Mouse (Mus musculus): Measurements from ENCODE around the gene Gm30302. TPM values are rescaled to one million over a fixed set of nuclear protein-coding genes. Genes with fewer than 3 reads are reported as not detected.
"Not testable (repeated sequence)": the region's sequence is repeated elsewhere in the genome, so short reads cannot be mapped to it uniquely, and the experiment has no call there.

Gene Gm30302
- polyA plus RNA-seq, 1 experiment from 2014 or later, result not detected

DNA sequence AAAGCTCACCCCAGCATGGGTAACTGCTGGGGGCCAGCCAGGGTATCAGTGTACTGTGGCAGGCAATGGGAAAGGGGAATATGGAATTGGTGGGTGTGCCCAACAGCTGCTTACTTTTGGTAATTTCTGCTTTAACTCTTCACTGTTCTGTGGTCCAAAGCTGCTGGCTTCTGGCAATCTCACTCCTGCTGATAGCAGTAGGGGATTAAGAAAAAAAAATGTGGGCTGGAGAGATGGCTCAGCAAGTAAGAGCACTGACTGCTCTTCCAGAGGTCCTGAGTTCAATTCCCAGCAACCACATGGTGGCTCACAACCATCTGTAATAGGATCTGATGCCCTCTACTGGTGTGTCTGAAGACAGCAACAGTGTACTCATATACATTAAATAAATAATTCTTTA lies 27.3 kb downstream of the Gm30302 start:
- not testable (repeated sequence) for H3K36me3 ChIP-seq; H3K4me1 ChIP-seq (replicated peaks); ATAC-seq (ENCODE audit: low read depth); H3K9me3 ChIP-seq; H3K9ac ChIP-seq; H3K27me3 ChIP-seq; H3K4me2 ChIP-seq; H3K27ac ChIP-seq (replicated peaks); H3K4me3 ChIP-seq

DNA sequence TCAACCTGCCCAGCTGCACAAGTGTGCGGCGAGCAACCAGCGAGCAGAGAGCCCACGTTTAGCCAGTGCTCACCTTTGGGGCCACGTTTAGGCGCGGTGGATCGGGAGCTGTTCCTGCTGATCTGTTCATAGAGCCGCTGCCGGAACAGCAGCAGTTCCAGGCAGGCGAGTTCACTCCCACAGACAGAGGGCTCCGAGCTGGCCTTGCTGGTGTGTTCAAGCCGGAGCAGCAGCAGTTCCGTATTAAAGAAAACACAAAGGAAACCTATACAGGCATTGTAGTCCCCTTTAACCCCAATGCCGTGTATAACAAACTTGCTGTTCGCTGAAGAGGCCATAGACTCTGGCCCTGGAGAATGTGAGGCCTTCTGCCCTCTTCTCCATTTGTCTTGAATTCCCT lies 29.7 kb downstream of the Gm30302 start:
- no peak overlapping the region for H3K27ac ChIP-seq (replicated peaks)
- WGBS, result 83% methylated on average over 16 of the region's 16 CpGs
- H3K4me3 ChIP-seq, result no peak overlapping the region
- no peaks in the 10 kb centered on the region for H3K9me3 ChIP-seq
- 0 out of 2 replicates have a peak, but pooled peaks cover 7% of the 10 kb centered on the region for H3K4me1 ChIP-seq (replicated peaks)
- no peak overlapping the region for H3K4me2 ChIP-seq
- no peaks in the 10 kb centered on the region for H3K27me3 ChIP-seq
- no peak for ATAC-seq (ENCODE audit: low read depth)
- H3K9ac ChIP-seq, result no peak overlapping the region
- no peaks in the 10 kb centered on the region for H3K36me3 ChIP-seq

DNA sequence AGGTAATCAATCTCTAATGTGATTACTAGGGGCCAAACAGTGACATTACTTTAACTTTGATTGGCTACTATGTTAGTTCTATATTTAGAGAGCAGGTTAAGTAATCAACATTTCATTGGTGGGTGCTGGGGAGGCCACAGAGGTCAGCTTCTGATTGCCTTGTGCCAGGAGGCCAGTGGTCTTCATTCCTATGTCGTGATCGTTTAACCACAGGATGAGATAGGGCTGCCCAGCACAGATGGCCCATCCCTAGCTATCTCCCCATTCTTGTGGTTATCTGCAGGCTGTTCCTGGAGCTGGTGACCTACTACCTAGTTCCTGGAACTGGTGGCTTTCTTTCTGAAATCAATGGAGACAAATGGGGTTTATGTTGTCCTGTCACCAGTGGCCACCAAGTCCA lies 30.8 kb downstream of the Gm30302 start:
- H3K4me3 ChIP-seq, result no peak overlapping the region
- H3K4me1 ChIP-seq (replicated peaks), result 0 out of 2 replicates have a peak, but pooled peaks cover 7% of the 10 kb centered on the region
- no peak overlapping the region for H3K9ac ChIP-seq
- WGBS, result 87% methylated on average over 2 of the region's 2 CpGs
- no peak for ATAC-seq (ENCODE audit: low read depth)
- no peaks in the 10 kb centered on the region for H3K27me3 ChIP-seq
- no peak overlapping the region for H3K4me2 ChIP-seq
- no peak overlapping the region for H3K27ac ChIP-seq (replicated peaks)
- no peaks in the 10 kb centered on the region for H3K9me3 ChIP-seq
- no peaks in the 10 kb centered on the region for H3K36me3 ChIP-seq

GRCm38 (mm10) chr13:49766269-49766668 lies 32.5 kb downstream of the Gm30302 start:
- H3K4me2 ChIP-seq, result no peak overlapping the region
- H3K9ac ChIP-seq, result no peak overlapping the region
- H3K4me1 ChIP-seq (replicated peaks), result 0 out of 2 replicates have a peak, but pooled peaks cover 7% of the 10 kb centered on the region
- no peak overlapping the region for H3K4me3 ChIP-seq
- no peaks in the 10 kb centered on the region for H3K36me3 ChIP-seq
- WGBS, result 53% methylated on average over 9 of the region's 9 CpGs
- H3K27ac ChIP-seq (replicated peaks), result no peak overlapping the region
- H3K27me3 ChIP-seq, result no peaks in the 10 kb centered on the region
- ATAC-seq (ENCODE audit: low read depth), result no peak
- no peaks in the 10 kb centered on the region for H3K9me3 ChIP-seq

- H3K27me3 ChIP-seq, result no peaks in the 10 kb centered on the region
- no peak overlapping the region for H3K27ac ChIP-seq (replicated peaks)
- 85% methylated on average over 8 of the region's 8 CpGs for WGBS
- H3K4me2 ChIP-seq, result no peak overlapping the region
- H3K9ac ChIP-seq, result no peak overlapping the region
- no peaks in the 10 kb centered on the region for H3K36me3 ChIP-seq
- H3K4me1 ChIP-seq (replicated peaks), result 0 out of 2 replicates have a peak, but pooled peaks cover 7% of the 10 kb centered on the region
- H3K4me3 ChIP-seq, result no peak overlapping the region
- no peak for ATAC-seq (ENCODE audit: low read depth)
- H3K9me3 ChIP-seq, result no peaks in the 10 kb centered on the region
Measured at GRCm38 (mm10) chr13:49765306-49765705, 33.5 kb downstream of the Gm30302 start.

DNA sequence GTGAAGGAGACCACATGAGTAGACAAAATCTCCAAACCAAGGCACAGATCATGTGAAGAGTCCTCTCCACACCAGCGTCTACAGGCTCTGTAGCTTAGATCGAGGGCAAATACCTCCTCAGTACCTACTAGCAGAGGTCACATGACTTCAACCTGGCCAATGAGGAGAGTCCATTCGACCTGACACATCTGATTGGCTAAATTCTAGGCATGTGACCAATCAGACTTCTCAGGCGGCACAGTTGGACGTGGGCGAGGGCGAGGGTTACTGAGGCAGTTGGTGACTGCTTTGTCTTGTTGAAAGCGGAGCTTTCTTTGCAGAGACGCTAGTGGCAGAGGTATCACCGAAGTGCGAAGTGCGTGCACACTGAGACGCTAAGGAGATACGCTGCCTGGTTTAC lies 36.6 kb downstream of the Gm30302 start:
- H3K36me3 ChIP-seq, result no peaks in the 10 kb centered on the region
- no peak overlapping the region for H3K9ac ChIP-seq
- H3K27ac ChIP-seq (replicated peaks), result no peak overlapping the region
- H3K4me2 ChIP-seq, result no peak overlapping the region
- ATAC-seq (ENCODE audit: low read depth), result no peak
- H3K4me3 ChIP-seq, result no peak overlapping the region
- H3K27me3 ChIP-seq, result no peaks in the 10 kb centered on the region
- 0 out of 2 replicates have a peak, but pooled peaks cover 7% of the 10 kb centered on the region for H3K4me1 ChIP-seq (replicated peaks)
- H3K9me3 ChIP-seq, result no peaks in the 10 kb centered on the region
- WGBS, result 89% methylated on average over 14 of the region's 14 CpGs

DNA sequence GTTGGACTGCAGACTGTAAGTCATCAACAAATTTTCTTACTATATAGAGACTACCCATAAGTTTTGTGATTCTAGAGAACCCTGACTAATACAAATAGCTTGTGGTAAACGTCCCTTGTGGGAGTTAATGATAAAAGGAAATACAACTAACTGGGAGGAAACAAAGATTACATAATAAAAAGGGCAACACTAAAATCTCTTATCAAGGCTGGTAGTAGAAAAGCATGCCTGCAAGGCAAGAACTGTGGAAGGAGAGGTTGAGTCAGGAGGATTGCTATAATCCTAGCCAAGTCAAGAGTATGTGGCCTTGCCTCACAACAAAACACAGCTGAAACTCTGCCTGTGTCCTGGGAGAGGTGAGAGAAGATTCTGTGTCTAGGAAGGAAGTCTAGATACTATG lies 38.1 kb downstream of the Gm30302 start:
- Histone ChIP-seq H3K27me3 (no peaks in the 10 kb centered on the region), H3K9me3 (no peaks in the 10 kb centered on the region), H3K4me2 (no peak overlapping the region), H3K9ac (no peak overlapping the region), H3K4me3 (no peak overlapping the region), H3K36me3 (no peaks in the 10 kb centered on the region), H3K4me1 (replicated peaks) (no peaks in the 10 kb centered on the region), H3K27ac (replicated peaks) (no peak overlapping the region)
- ATAC-seq (ENCODE audit: low read depth), result no peak
- WGBS, result 65% methylated on average over 1 of the region's 1 CpGs

GRCm38 (mm10) chr13:49757966-49758365 lies 40.8 kb downstream of the Gm30302 start:
- Histone ChIP-seq H3K9me3 (no peaks in the 10 kb centered on the region), H3K27me3 (no peaks in the 10 kb centered on the region), H3K27ac (replicated peaks) (no peak overlapping the region), H3K9ac (no peak overlapping the region), H3K36me3 (no peaks in the 10 kb centered on the region), H3K4me3 (no peak overlapping the region), H3K4me1 (replicated peaks) (no peaks in the 10 kb centered on the region), H3K4me2 (no peak overlapping the region)
- no peak for ATAC-seq (ENCODE audit: low read depth)
- WGBS, result 89% methylated on average over 4 of the region's 4 CpGs

GRCm38 (mm10) chr13:49756591-49756990 lies 42.2 kb downstream of the Gm30302 start:
- no peak for ATAC-seq (ENCODE audit: low read depth)
- H3K9me3 ChIP-seq, result no peaks in the 10 kb centered on the region
- no peak overlapping the region for H3K4me3 ChIP-seq
- no peak overlapping the region for H3K4me2 ChIP-seq
- no peak overlapping the region for H3K9ac ChIP-seq
- H3K36me3 ChIP-seq, result no peaks in the 10 kb centered on the region
- no peak overlapping the region for H3K27ac ChIP-seq (replicated peaks)
- H3K4me1 ChIP-seq (replicated peaks), result no peaks in the 10 kb centered on the region
- WGBS, result 86% methylated on average over 9 of the region's 9 CpGs
- H3K27me3 ChIP-seq, result no peaks in the 10 kb centered on the region

DNA sequence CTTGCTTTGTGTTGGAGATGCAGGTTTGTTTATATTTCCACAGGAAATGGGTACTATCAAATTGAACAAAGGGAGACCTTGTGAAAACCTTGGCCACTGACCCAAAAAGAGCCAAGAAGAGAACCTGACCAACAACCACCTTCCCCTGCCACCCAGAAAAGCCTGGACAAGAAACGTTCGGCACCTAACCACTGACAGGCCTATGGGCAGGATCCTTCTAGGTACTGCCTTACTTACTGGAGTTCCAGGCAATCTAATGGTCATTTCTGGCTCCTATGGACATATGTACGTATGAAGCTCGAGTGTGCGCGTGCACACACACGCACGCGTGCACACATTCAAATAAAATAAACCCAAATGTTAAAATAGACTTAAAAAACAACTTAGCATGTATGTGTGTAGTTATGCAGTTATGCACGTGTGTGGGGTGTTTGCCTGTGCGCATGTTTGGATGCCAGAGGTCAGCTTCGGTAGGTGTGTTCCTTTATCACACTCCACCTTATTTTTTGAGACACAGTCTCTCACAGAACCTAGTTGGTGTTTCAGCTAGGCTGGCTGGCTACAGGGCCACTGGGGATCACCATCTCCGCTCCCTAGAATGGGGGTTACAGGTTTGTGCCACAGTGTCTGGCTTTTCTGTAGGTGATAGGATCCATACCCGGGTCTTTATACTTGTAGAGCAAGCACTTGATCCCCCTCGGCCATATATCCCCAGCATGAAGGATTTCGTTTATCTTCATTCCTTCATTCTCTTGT lies 57.3 kb downstream of the Gm30302 start:
- Histone ChIP-seq H3K36me3 (0 out of 2 replicates have a peak, but pooled peaks cover under 1% of the 10 kb centered on the region), H3K4me2 (no peak overlapping the region), H3K27ac (replicated peaks) (no peak overlapping the region), H3K27me3 (no peaks in the 10 kb centered on the region), H3K4me1 (replicated peaks) (no peaks in the 10 kb centered on the region), H3K9ac (no peak overlapping the region), H3K4me3 (no peak overlapping the region), H3K9me3 (no peaks in the 10 kb centered on the region)
- ATAC-seq (ENCODE audit: low read depth), result no peak
- WGBS, result 93% methylated on average over 16 of the region's 16 CpGs

- 90% methylated on average over 2 of the region's 2 CpGs for WGBS
- ATAC-seq (ENCODE audit: low read depth), result no peak
- Histone ChIP-seq H3K27ac (replicated peaks) (no peak overlapping the region), H3K27me3 (no peaks in the 10 kb centered on the region), H3K9me3 (no peaks in the 10 kb centered on the region), H3K4me2 (no peak overlapping the region), H3K4me1 (replicated peaks) (no peaks in the 10 kb centered on the region), H3K36me3 (peaks cover 33% of the 10 kb centered on the region), H3K9ac (no peak overlapping the region), H3K4me3 (no peak overlapping the region)
Measured at GRCm38 (mm10) chr13:49738011-49738410, 60.8 kb downstream of the Gm30302 start.

GRCm38 (mm10) chr13:49736430-49736829 lies 62.4 kb downstream of the Gm30302 start:
- ATAC-seq (ENCODE audit: low read depth), result no peak
- H3K9ac ChIP-seq, result no peak overlapping the region
- WGBS, result 87% methylated on average over 2 of the region's 2 CpGs
- H3K27ac ChIP-seq (replicated peaks), result no peak overlapping the region
- H3K9me3 ChIP-seq, result no peaks in the 10 kb centered on the region
- H3K36me3 ChIP-seq, result peaks cover 49% of the 10 kb centered on the region
- no peaks in the 10 kb centered on the region for H3K4me1 ChIP-seq (replicated peaks)
- no peak overlapping the region for H3K4me3 ChIP-seq
- H3K4me2 ChIP-seq, result no peak overlapping the region
- H3K27me3 ChIP-seq, result no peaks in the 10 kb centered on the region
